Mouse (Mus musculus) layer of hippocampus, postnatal 14 days (tissue): ENCODE results near the gene Tmc7. TPM values are rescaled to one million over a fixed set of nuclear protein-coding genes. Genes with fewer than 3 reads are reported as not detected.
A peak's percentile ranks its signal among the peaks of the same experiment; 100 is the strongest.

Experiments used
- DNase-seq, 2 experiments: peaks; one replicate each; pipeline ENCODE4 v3.0.0; 2021 to 2022; ENCODE audit warnings: low spot score in 2 of 2, mixed read lengths in 1 of 2
- total RNA-seq, 2 experiments: library from RNA; stranded (reverse); gene quantifications; 2 replicates each; pipeline ENCODE4 v1.2.3; 2021

The Tmc7 gene
- total RNA-seq, 2 experiments from 2014 or later, result 19.6 to 24.3 TPM

DNA sequence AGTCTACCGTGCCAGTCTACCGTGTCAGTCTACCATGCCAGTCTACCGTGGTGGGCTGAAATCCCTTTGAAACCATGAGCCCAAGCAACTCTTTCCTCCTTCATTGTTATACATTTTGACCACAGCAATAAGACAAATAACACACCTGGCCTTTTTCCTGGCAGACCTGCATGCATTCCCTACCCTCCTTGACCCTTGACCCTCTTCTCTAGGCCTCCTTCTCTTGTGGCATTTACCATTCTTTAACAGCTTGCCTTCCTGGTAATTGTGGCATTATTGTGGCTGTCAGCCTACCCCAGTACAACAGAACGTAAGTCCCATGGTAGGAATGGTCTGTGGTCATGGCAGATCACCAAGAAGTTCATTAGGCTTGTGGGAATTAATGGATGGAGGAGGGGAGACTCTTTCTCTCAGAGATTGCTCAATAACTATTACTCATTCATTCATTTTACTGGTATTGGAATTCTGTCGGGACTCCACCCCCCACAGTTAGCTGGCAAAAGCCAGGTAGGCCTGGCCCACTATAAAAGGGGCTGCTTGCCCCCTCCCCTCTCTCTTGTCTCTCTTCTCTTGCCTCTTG is 6.3 kb upstream of the Tmc7 start:
- no peak for DNase-seq

DNA sequence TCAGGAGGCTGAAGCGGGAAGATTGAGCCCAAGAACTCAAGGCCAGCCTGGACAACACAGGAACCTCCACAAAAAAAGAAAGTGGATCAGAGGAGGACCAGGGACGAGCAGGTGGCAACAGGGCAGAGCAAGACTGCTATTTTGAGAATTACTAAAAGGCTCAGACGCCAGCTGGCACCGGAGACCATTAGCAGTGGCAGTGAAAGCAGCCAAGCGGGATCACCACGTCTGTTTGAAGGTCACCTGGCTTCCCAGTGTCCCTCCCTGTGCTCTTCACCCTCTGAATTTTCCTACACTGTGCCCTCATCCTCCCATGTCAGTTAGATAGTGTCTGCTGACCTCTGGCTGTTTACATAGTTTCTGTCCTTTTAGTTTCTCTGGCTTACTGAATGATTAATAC is 1.3 kb upstream of the Tmc7 start:
- no peak for DNase-seq

DNA sequence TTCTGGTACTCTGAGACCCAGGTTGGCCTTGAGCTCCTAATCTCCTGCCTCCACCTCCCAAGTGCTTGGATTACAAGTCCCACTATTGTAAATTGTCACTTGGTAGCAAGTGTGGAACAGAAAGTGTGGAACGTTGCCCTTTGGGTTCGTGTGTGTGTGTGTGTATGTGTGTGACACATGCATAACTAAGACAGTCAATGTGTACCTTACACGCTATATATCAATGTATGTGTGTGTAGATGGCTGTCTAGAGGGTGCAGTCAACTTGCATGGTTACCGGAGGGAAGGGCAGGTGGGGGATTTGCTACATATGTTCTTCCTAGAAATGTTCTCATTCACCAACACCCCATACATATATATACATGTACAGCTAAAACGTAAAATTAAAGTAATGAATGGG is 390 bp upstream of the Tmc7 start:
- DNase-seq, result no peak

DNA sequence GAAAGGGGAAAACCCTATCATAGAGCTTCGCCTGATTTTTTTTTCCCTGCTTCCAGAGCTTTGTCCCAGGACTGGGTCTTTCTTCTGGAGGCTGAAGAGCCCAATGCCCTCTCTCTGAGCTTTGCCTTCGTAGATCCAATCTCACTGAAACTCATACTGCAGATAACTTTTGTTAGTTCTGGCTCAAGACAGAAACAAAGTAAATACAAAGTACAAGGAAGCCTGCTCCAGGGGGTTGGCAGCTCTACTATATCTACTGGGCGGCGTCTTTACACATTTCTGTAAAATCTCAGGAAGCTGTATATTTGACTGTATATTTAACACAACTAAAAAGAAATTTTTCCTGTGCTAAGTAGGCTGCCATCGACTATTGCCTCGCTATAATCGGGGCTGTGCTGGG is 715 bp downstream of the Tmc7 start:
- DNase-seq, result no peak

DNA sequence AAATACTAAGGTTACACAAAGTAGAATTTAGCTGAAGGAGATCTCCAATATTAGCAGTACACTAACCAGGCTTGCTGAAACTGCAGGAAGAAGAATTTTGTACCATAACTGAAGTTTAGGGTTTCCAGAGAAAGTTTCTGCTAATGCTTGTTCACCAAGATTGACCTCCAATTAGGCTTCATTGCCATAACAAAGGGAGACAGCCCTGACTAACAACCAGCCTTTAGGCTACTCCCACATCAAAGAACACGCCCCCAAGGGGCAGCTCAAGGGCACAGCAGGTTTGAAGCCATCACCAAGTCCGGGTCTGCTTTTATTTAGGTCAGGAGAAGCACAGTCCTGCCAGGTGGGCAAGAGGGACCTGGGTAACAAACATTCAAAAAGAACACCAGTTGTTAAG is 4.6 kb downstream of the Tmc7 start:
- no peak for DNase-seq

- no peak for DNase-seq
Observed at GRCm38 (mm10) chr7:118578269-118578668, 6.3 kb downstream of the Tmc7 start.

DNA sequence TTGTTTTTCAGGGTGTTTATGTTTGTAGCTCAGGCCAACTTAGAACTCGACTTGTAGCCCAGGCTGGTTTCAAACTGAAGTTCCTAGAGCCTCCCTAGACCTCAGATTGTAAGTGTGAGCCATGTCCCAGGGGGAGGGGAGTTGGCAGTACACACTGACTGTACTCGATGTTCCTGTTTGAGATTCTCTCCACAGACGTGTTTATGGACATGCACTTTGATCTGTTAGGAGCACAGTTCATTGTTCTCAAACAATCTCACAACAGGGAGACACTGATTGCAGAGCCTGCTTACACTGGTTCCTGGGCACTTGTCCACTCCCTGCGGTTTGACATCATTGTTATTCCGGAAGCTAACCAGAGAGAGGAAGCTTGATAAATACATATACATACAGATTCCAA is 12.5 kb downstream of the Tmc7 start:
- DNase-seq, result no peak

DNA sequence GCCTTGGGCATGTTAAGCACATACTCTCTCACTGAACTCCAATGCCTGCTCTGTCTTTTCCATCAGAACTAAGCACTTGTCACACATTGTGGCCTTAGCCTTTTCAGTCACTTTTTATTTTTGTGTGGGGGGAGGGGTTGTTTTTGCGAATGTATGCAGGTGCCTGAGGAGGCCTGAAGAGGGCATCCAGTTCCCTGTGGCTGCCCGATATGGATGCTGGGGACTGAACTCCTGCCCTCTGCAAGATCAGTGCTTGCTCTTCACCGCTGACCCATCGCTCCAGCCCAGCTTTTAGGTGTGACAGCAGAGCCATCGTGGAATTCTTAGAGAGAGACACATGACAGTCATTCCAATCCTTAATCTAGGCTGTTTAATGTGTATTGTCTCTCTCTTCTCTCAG is 13.2 kb downstream of the Tmc7 start:
- DNase-seq, result no peak

- no peak for DNase-seq
Observed at GRCm38 (mm10) chr7:118569121-118569543, 15.4 kb downstream of the Tmc7 start.

DNA sequence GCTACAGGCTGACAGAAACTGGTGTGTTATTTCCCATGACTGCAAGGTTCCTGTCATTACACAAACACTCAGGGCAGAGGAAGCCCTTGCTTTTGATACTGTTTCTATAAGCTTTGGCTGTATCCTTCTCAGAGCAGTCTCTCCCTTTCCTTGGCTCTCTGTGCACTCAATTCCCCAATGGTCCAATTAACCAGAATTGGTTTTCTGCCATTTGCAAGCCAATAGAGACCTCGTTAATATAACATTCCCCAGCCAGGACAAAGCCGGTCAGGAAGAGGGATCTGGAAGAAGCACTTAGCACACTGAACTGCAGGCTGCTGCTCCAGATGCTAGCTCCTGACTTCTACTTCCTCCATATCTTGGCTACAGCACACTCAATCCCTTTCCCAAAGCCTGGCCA is 30.2 kb downstream of the Tmc7 start:
- no peak for DNase-seq

GRCm38 (mm10) chr7:118553881-118554280 is 30.7 kb downstream of the Tmc7 start:
- no peak for DNase-seq

DNA sequence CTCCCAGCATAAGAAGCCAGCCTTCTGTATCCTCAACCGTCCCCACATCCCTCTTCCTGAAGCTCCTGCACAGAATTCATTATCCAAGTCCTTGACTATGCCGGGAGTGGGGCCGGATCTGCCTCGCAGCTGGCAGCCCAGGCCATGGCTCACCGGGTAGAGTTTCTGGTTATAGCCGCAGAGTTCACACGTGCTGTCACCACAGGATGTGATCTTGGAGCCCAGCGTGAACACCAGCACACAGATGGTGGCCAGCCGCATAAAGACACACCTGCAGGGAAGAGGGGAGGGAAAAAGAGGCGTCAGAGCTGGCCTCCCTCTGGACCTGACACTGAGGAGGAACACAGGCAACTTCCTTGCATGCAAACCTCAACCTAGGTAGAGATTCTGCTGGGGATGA is 37.1 kb downstream of the Tmc7 start:
- no peak for DNase-seq

- no peak for DNase-seq
Observed at GRCm38 (mm10) chr7:118544128-118544527, 40.4 kb downstream of the Tmc7 start.

- no peak for DNase-seq
Observed at GRCm38 (mm10) chr7:118535076-118535475, 49.5 kb downstream of the Tmc7 start.

DNA sequence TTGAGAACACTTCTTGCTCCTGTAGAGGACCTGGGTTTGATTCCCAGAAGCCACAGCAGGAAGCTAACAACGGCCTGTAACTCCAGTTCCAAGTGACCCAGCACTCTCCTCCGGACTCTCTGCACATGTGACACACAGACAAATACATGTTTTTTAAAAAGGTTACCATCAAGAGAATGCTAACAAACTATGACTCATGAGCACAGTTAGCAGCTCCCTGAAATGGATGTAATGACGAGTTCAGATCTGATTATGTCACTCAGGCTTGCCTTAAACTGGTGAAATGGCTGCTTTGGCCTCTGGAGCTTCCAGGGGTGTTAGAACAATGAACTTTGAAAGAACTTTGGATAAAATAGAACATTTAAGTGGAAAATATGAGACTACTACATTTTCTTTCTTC is 50.2 kb downstream of the Tmc7 start:
- DNase-seq, result no peak

- peak; percentile 97 to 98 for DNase-seq
Observed at GRCm38 (mm10) chr7:118533178-118533578, 51.4 kb downstream of the Tmc7 start, which contains the start of gene Coq7. Coq7 (minus strand) TSS chr7:118533356.

- peak; percentile 97 to 98 for DNase-seq
Observed at GRCm38 (mm10) chr7:118532519-118533177, 51.9 kb downstream of the Tmc7 start.

DNA sequence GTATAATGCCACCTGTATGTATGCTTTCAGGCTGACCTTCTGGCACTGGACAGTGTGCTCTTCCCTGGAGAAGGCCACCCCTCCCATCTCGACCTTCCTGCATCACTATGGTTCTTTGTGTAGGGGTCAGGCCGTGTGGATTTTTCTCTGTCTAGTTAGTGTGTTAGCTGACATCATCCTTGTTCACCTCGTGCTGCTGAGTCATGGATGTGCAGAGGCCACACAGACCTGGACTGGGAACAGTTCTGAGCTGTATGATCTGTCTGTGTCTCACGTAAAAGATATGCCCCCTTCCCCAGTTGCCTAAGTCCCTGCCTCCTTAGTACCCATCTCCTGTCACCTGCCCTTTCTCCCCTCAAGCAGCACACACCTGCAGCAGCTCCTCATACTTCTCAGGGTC is 57.6 kb downstream of the Tmc7 start:
- DNase-seq, result no peak

DNA sequence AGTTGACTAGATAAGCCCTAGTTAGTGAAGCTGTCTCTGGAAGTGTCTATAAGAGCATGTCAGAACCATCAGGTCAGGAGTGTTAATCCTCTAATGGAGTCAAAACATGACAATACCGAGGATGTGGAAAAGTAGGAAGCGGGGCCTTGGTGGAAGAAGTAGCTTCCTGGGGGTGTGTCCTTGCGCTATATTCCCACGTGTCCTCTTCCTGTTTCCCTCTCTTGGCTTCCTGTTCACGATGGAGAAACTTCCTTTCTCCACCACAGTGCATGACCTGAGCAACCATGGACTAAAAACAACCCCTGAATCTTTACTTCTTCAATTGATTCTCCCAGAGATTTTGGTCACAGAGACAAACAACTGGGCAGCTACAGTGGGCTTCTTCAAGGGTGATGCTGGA is 62.5 kb downstream of the Tmc7 start:
- no peak for DNase-seq

DNA sequence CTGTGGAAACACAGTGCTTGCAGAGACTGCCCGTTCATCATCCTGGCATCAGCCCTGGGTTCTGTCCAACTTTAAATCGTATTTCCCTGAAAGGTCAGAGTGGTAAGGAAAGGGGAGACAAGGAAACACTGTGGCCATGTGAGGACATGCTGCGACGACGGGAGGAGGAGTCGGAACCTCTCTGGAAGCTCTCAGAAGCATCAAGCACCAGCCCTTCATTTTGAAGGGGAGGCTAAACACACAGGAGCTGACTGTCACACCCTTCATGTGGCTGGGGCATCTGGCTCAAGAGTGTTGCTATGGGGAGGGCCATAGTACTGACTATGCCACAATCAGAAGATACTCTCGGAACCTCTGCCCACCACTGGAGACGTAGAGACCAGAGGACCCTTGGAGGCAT is 64.9 kb downstream of the Tmc7 start:
- no peak for DNase-seq

- DNase-seq, result peak; percentile 62 to 73
Observed at GRCm38 (mm10) chr7:118518687-118519086, 65.8 kb downstream of the Tmc7 start.

DNA sequence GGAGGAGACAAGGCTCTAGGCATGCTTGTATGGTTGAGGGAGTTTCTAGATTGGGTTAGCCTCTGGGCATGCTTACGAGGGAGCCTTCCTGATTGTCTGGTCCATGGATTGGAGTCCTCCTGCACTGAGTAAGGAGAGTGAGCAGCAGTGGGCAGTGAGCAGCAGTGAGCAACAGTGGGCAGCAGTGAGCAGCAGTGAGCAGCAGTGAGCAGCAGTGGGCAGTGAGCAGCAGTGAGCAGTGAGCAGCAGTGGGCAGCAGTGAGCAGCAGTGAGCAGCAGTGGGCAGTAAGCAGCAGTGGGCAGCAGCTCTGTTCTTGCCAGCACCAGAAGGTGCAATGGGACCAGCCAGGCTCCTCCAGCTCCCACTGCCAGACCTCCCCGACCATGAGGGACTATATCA is 66.7 kb downstream of the Tmc7 start:
- no peak for DNase-seq

- no peak for DNase-seq
Observed at GRCm38 (mm10) chr7:118508556-118508955, 76.0 kb downstream of the Tmc7 start.
